Mouse (Mus musculus): ENCODE measurements at regions not wholly inside any gene's neighbourhood (a gene's known extent, or its start where the extent isn't known, plus 50 kb on each side); places are given as distances from the start of the nearest gene placed in this dataset.

- no peak overlapping the region for H3K4me3 ChIP-seq (ENCODE audit: insufficient read depth, low read length)
Observed at GRCm38 (mm10) chr6:89242371-89243288, 119.8 kb downstream of the Plxna1 start.

DNA sequence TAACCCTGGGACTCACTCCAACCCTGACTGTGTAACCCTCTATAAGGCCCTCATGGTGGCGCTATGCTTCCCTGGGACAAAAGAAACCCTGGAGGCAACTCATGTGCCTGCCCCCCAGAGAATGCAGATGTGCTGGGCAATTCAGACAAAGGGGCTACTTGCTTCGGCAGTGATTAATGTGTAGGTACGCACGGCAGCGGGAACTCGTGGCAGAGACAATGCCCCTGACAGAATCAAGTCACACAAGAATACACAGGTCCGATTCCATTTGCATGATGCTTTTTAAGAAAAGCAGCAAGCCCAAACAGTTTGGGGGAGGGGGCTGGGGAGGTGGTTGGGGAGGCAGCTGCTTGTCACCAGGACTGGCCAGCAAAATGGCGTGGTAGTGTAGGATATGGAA lies 116.9 kb downstream of the Plxna1 start:
- TF ChIP-seq POLR2A (IDR thresholded peaks at IDR 0.05; ENCODE audit: borderline replicate concordance, low read depth, low read length) (no peak), CTCF (IDR thresholded peaks at IDR 0.05; ENCODE audit: low read depth, low read length) (peak; percentile 21; the same call in 1 of the 2 replicates)
- Histone ChIP-seq H3K4me3 (ENCODE audit: insufficient read depth, low read length) (no peak overlapping the region), H3K27ac (ENCODE audit: insufficient read depth, low read depth, low read length) (no peak overlapping the region), H3K4me1 (ENCODE audit: control insufficient read depth, insufficient read depth, low read length) (no peaks in the 10 kb centered on the region)

More at GRCm38 (mm10) chr6:89242371-89243288, 119.8 kb downstream of the Plxna1 start:
- no peak overlapping the region for H3K27ac ChIP-seq (ENCODE audit: insufficient read depth, low read depth, low read length)
- no peaks in the 10 kb centered on the region for H3K4me1 ChIP-seq (ENCODE audit: control insufficient read depth, insufficient read depth, low read length)
- TF ChIP-seq POLR2A (IDR thresholded peaks at IDR 0.05; ENCODE audit: borderline replicate concordance, low read depth, low read length) (no peak), CTCF (IDR thresholded peaks at IDR 0.05; ENCODE audit: low read depth, low read length) (no peak)

GRCm38 (mm10) chr6:89246261-89246660 lies 116.2 kb downstream of the Plxna1 start:
- no peak overlapping the region for H3K27ac ChIP-seq (ENCODE audit: insufficient read depth, low read depth, low read length)
- no peak for TF ChIP-seq POLR2A (IDR thresholded peaks at IDR 0.05; ENCODE audit: borderline replicate concordance, low read depth, low read length)
- TF ChIP-seq CTCF (IDR thresholded peaks at IDR 0.05; ENCODE audit: low read depth, low read length): no peak
- no peaks in the 10 kb centered on the region for H3K4me1 ChIP-seq (ENCODE audit: control insufficient read depth, insufficient read depth, low read length)
- no peak overlapping the region for H3K4me3 ChIP-seq (ENCODE audit: insufficient read depth, low read length)

- no peak overlapping the region for H3K27ac ChIP-seq (ENCODE audit: insufficient read depth, low read depth, low read length)
- peaks cover 11% of the 10 kb centered on the region for H3K4me1 ChIP-seq (ENCODE audit: control insufficient read depth, insufficient read depth, low read length)
- H3K4me3 ChIP-seq (ENCODE audit: insufficient read depth, low read length): no peak overlapping the region
- TF ChIP-seq CTCF (IDR thresholded peaks at IDR 0.05; ENCODE audit: low read depth, low read length) (no peak), POLR2A (IDR thresholded peaks at IDR 0.05; ENCODE audit: borderline replicate concordance, low read depth, low read length) (no peak)
Observed at GRCm38 (mm10) chr6:89248574-89248973, 113.8 kb downstream of the Plxna1 start.

DNA sequence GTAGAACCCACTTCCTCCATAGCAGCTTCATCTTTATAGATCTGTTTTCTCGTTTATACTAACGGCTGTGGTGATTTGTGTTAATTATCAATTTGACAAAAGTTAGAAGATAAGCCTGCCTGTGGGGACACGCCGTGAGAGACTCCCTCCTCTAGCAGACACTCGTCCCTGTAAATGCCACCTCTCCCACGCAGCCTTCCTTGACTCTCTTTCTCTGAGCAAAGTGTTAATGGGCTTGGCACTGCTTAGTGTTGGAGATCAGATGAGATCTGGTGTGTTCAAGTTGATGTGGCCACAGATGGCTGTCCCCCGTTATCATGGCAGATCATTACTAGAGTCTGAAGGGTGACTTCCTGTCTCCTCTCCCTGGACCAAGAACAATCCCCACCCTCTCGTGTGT lies 113.1 kb downstream of the Plxna1 start:
- Histone ChIP-seq H3K4me3 (ENCODE audit: insufficient read depth, low read length) (no peak overlapping the region), H3K27ac (ENCODE audit: insufficient read depth, low read depth, low read length) (no peak overlapping the region), H3K4me1 (ENCODE audit: control insufficient read depth, insufficient read depth, low read length) (peaks cover 15% of the 10 kb centered on the region)
- TF ChIP-seq CTCF (IDR thresholded peaks at IDR 0.05; ENCODE audit: low read depth, low read length) (no peak), POLR2A (IDR thresholded peaks at IDR 0.05; ENCODE audit: borderline replicate concordance, low read depth, low read length) (no peak)

DNA sequence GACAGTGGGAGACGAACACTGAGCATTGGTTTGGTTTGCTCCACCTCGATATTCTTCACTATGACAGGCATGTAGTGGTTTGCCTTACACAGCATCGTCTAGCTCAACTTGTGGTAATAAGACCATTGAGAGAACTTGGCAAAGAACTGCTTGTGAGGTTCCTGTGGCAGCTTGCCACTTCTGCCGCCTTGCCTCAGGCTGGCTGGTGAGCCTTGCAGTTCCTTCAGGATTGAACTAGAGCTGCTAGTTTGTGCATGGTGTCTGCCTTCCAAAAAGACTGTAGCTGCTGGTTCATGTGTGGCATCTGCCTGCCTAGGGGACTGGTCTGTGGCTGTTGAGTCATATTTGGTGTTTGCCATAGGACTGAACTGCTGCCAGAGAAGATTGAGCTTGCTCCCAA lies 110.8 kb downstream of the Plxna1 start:
- TF ChIP-seq CTCF (IDR thresholded peaks at IDR 0.05; ENCODE audit: low read depth, low read length) (no peak), POLR2A (IDR thresholded peaks at IDR 0.05; ENCODE audit: borderline replicate concordance, low read depth, low read length) (no peak)
- Histone ChIP-seq H3K4me3 (ENCODE audit: insufficient read depth, low read length) (no peak overlapping the region), H3K27ac (ENCODE audit: insufficient read depth, low read depth, low read length) (no peak overlapping the region), H3K4me1 (ENCODE audit: control insufficient read depth, insufficient read depth, low read length) (peaks cover 35% of the 10 kb centered on the region)

GRCm38 (mm10) chr6:89256022-89256421 lies 106.4 kb downstream of the Plxna1 start:
- peak overlapping the region; percentile 99 for H3K27ac ChIP-seq (ENCODE audit: insufficient read depth, low read depth, low read length)
- no peak overlapping the region for H3K4me3 ChIP-seq (ENCODE audit: insufficient read depth, low read length)
- TF ChIP-seq POLR2A (IDR thresholded peaks at IDR 0.05; ENCODE audit: borderline replicate concordance, low read depth, low read length): no peak
- TF ChIP-seq CTCF (IDR thresholded peaks at IDR 0.05; ENCODE audit: low read depth, low read length): no peak
- H3K4me1 ChIP-seq (ENCODE audit: control insufficient read depth, insufficient read depth, low read length): peaks cover 75% of the 10 kb centered on the region

GRCm38 (mm10) chr6:89256630-89257292 lies 105.7 kb downstream of the Plxna1 start:
- no peak for TF ChIP-seq POLR2A (IDR thresholded peaks at IDR 0.05; ENCODE audit: borderline replicate concordance, low read depth, low read length)
- TF ChIP-seq CTCF (IDR thresholded peaks at IDR 0.05; ENCODE audit: low read depth, low read length): no peak
- no peak overlapping the region for H3K4me3 ChIP-seq (ENCODE audit: insufficient read depth, low read length)
- peaks cover 81% of the 10 kb centered on the region for H3K4me1 ChIP-seq (ENCODE audit: control insufficient read depth, insufficient read depth, low read length)
- peak overlapping the region; percentile 99 for H3K27ac ChIP-seq (ENCODE audit: insufficient read depth, low read depth, low read length)

GRCm38 (mm10) chr6:89257416-89257815 lies 105.0 kb downstream of the Plxna1 start:
- H3K27ac ChIP-seq (ENCODE audit: insufficient read depth, low read depth, low read length): peak overlapping the region; percentile 99
- no peak overlapping the region for H3K4me3 ChIP-seq (ENCODE audit: insufficient read depth, low read length)
- H3K4me1 ChIP-seq (ENCODE audit: control insufficient read depth, insufficient read depth, low read length): peaks cover 86% of the 10 kb centered on the region
- TF ChIP-seq CTCF (IDR thresholded peaks at IDR 0.05; ENCODE audit: low read depth, low read length) (no peak), POLR2A (IDR thresholded peaks at IDR 0.05; ENCODE audit: borderline replicate concordance, low read depth, low read length) (no peak)

DNA sequence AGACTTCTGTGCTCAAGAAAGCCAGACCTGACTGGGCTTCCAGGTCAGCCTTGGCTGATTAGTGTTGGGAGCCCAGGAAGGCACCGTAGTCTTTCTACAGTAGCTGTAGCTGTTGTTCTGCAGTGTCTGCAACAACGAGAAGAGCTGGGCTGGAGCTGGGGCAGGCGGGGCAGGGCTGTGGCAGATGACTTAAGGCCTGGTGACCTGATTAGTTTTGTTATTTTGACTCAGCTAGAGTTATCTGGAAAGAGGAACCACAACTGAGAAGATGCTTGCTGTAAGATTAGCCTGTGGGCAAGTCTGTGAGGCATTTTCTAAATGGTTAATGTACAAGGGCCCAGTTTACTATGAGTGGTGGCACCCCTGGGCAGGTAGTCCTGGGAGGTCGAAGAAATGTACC lies 104.3 kb downstream of the Plxna1 start:
- no peak for TF ChIP-seq CTCF (IDR thresholded peaks at IDR 0.05; ENCODE audit: low read depth, low read length)
- no peak for TF ChIP-seq POLR2A (IDR thresholded peaks at IDR 0.05; ENCODE audit: borderline replicate concordance, low read depth, low read length)
- Histone ChIP-seq H3K4me1 (ENCODE audit: control insufficient read depth, insufficient read depth, low read length) (peaks cover 87% of the 10 kb centered on the region), H3K27ac (ENCODE audit: insufficient read depth, low read depth, low read length) (peak overlapping the region; percentile 99), H3K4me3 (ENCODE audit: insufficient read depth, low read length) (no peak overlapping the region)

Data from bone marrow macrophage, adult 2 months (primary cell).